In the genomic region with DNA sequence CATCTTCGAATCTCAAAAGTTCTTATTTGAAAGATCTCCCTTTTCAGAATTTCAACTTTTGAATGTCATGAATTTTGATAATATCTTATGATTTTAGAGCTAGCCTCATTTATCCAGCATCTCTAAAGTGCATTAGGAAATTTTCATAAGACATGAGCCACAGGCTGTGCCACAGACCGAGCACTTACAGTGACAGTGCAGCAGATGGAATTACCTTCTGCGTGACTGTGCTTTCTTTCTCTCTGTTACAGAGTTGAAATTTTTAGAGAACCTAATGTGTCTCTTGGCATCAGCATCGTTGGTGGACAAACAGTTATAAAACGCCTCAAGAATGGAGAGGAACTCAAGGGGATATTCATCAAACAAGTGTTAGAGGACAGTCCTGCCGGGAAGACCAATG, we compare ENCODE assay signal across 17 mouse cellular contexts.
"Had no signal": no experiment of that assay in that cellular context is flagged by ENCODE, and none has a peak within 500 bp of the region (broad histone marks: within the 10 kb centered on the region; RNA-seq: fewer than 3 reads in every experiment).

No protein-coding gene starts in this region.

- H3K9ac ChIP-seq: lung, embryonic 15.5 days; midbrain, embryonic 13.5 days; midbrain, embryonic 15.5 days; neural tube, embryonic 12.5 days; stomach, embryonic 15.5 days had no signal

- ATAC-seq: lung, postnatal 0 days; midbrain, embryonic 13.5 days; midbrain, embryonic 15.5 days had no signal

- H3K4me1 ChIP-seq: lung, embryonic 15.5 days; megakaryocyte, embryonic 14.5 days; midbrain, embryonic 13.5 days; midbrain, embryonic 15.5 days; neural tube, embryonic 12.5 days; stomach, embryonic 15.5 days had no signal

- H3K9me3 ChIP-seq: lung, embryonic 15.5 days; midbrain, embryonic 13.5 days; midbrain, embryonic 15.5 days; neural tube, embryonic 12.5 days; stomach, embryonic 15.5 days had no signal

- H3K27ac ChIP-seq: lung, embryonic 15.5 days; macrophage; midbrain, embryonic 13.5 days; midbrain, embryonic 15.5 days; neural tube, embryonic 12.5 days; stomach, embryonic 15.5 days; stomach, postnatal 0 days had no signal

- H3K36me3 ChIP-seq: midbrain, embryonic 15.5 days; neural tube, embryonic 12.5 days had no signal

- H3K4me3 ChIP-seq: lung, embryonic 15.5 days; megakaryocyte, embryonic 14.5 days; midbrain, embryonic 13.5 days; midbrain, embryonic 15.5 days; neural tube, embryonic 12.5 days; stomach, embryonic 15.5 days had no signal

- H3K4me2 ChIP-seq: lung, embryonic 15.5 days; midbrain, embryonic 11.5 days; midbrain, embryonic 13.5 days; midbrain, embryonic 15.5 days; neural tube, embryonic 12.5 days; stomach, embryonic 15.5 days had no signal

- DNase-seq: lung, adult 2 months; lung, postnatal 14 days; lung, postnatal 36 days; right cerebral cortex, postnatal 14 days; thymus, adult 2 months; thymus, postnatal 25 days; thymus, postnatal 4 days had no signal

- H3K27me3 ChIP-seq: lung, embryonic 15.5 days; megakaryocyte, embryonic 14.5 days; midbrain, embryonic 13.5 days; midbrain, embryonic 15.5 days; neural tube, embryonic 12.5 days; stomach, embryonic 15.5 days had no signal
